Mouse (Mus musculus) liver, postnatal 0 days (tissue): Measurements from ENCODE around the gene Sirt4. TPM values are rescaled to one million over a fixed set of nuclear protein-coding genes. Genes with fewer than 3 reads are reported as not detected.

Experiments used
- ATAC-seq: fragments of 200-750 bp; cut with Nextera tagmentation; 2 replicates; pipeline ENCODE4 v1.8.0; 2017; ENCODE audit warnings: mild to moderate bottlenecking, moderate library complexity
- DNase-seq: peaks from one replicate; pipeline ENCODE4 v3.0.0-alpha.2; 2016
- H3K27ac ChIP-seq: fragments of 300-500 bp; sonication (generic); 2 replicates; pipeline ENCODE4 v1.5.1; 2014; ENCODE audit warnings: antibody characterized with exemption, moderate library complexity, mild to moderate bottlenecking, low read depth
- H3K27me3 ChIP-seq: fragments of 300-500 bp; sonication (generic); 2 replicates; pipeline ENCODE4 v1.6.1; 2014; ENCODE audit warnings: low read length, control low read depth, mixed read lengths; ENCODE audit not compliant: insufficient read depth
- H3K36me3 ChIP-seq: fragments of 300-500 bp; sonication (generic); replicated peaks from 2 replicates; pipeline ENCODE4 v1.6.1; 2014; ENCODE audit warnings: mild to moderate bottlenecking, control low read depth, low read length, moderate library complexity, mixed read lengths; ENCODE audit not compliant: insufficient read depth
- H3K4me1 ChIP-seq: fragments of 300-500 bp; sonication (generic); 2 replicates; pipeline ENCODE4 v1.6.1; 2014; ENCODE audit warnings: antibody characterized with exemption, mild to moderate bottlenecking, control low read depth; ENCODE audit not compliant: insufficient read depth
- H3K4me2 ChIP-seq: fragments of 300-500 bp; sonication (generic); 2 replicates; pipeline ENCODE4 v1.6.1; 2014; ENCODE audit warnings: low read depth, mild to moderate bottlenecking, low read length, moderate library complexity, mixed read lengths
- H3K4me3 ChIP-seq: fragments of 300-500 bp; sonication (generic); 2 replicates; pipeline ENCODE4 v1.5.1; 2014; ENCODE audit warnings: low read depth, low read length
- H3K9ac ChIP-seq: fragments of 300-500 bp; sonication (generic); replicated peaks from 2 replicates; pipeline ENCODE4 v1.6.1; 2014; ENCODE audit warnings: mild to moderate bottlenecking, moderate library complexity
- H3K9me3 ChIP-seq: fragments of 300-500 bp; sonication (generic); 2 replicates; pipeline ENCODE4 v1.6.1; 2016; ENCODE audit warnings: mild to moderate bottlenecking, control low read depth, low read length, mixed read lengths
- CTCF ChIP-seq: sonication (generic); IDR thresholded peaks from 2 replicates; pipeline ENCODE4 v1.5.1; 2016; ENCODE audit warnings: antibody characterized with exemption, low read depth
- EP300 ChIP-seq: IDR thresholded peaks from 2 replicates; pipeline ENCODE4 v1.6.1; 2016; ENCODE audit warnings: antibody characterized with exemption, low read depth, mild to moderate bottlenecking
- WGBS: fragments of 180-500 bp; shearing (Covaris S2); extraction: QIAGEN DNeasy Blood & Tissue Kit; methylation state at CpG from one replicate; pipeline ENCODE4 v1.1.7; 2014; ENCODE audit not compliant: insufficient replicate concordance; 5-methylcytosine and 5-hydroxymethylcytosine counted together
- polyA plus RNA-seq: library from polyadenylated mRNA; unstranded; fragments of >200 nt; fragmentation: Nextera tagmentation; extraction: Ambion mirVana; gene quantifications from 2 replicates; pipeline ENCODE4 v1.2.1, GENCODE M21; 2015

Gene Sirt4
- polyA plus RNA-seq, 1 experiment from 2014 or later, result 3.9 TPM

DNA sequence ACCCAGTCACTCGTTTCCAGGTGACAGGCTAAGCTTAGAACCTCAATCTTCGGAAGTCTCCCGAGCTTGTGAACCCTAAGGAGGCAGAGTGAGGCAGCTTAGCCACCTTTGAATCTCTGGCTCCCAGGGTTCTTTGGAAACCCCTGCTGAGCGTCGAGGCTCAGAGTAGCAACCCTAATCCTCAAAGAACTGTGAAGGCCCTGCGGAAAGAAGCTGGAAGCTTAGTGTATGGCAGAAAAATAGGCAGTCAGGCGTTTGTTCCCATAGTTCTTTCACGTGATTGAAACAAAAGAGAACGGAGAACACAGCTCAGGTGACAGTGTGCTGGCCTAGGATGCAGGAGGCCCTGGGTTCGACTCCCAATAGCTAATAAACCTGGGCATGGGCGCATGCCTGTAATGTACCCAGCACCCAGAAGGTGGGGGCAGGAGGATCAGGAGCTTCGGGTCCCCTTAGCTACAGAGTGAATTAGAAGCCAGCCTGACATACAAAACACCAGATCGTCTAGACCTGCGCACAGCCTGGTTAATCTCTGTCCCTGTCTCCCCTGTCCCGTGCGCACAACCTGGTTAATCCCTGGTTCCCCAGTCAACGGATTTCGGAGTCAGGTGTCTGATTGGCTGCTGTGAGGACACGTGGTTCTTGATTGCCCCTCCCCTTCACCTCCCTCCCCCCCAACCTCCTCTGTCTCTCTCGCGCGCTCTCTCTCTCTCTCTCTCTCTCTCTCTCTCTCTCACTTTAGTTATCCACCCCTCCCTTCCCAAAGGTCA is 9.0 kb downstream of the Sirt4 start:
- 20% methylated on average over 22 of the region's 22 CpGs for WGBS
- Histone ChIP-seq H3K4me2 (peak overlapping the region; percentile 66), H3K27me3 (0 out of 2 replicates have a peak, but pooled peaks cover 3% of the 10 kb centered on the region), H3K9ac (peak overlapping the region; percentile 27; the same call in 1 of the 2 replicates), H3K4me3 (peak overlapping the region; percentile 29), H3K9me3 (no peaks in the 10 kb centered on the region), H3K27ac (no peak overlapping the region), H3K4me1 (peaks cover 11% of the 10 kb centered on the region), H3K36me3 (no peaks in the 10 kb centered on the region; the same call in 1 of the 2 replicates)
- ATAC-seq, result peak; percentile 75
- DNase-seq, result peak; percentile 55
- TF ChIP-seq CTCF, result no peak

- Histone ChIP-seq H3K4me2 (peak overlapping the region; percentile 23; the same call in 1 of the 2 replicates), H3K27me3 (0 out of 2 replicates have a peak, but pooled peaks cover 4% of the 10 kb centered on the region), H3K27ac (no peak overlapping the region), H3K36me3 (no peaks in the 10 kb centered on the region; the same call in 1 of the 2 replicates), H3K4me1 (peaks cover 11% of the 10 kb centered on the region), H3K9me3 (no peaks in the 10 kb centered on the region), H3K9ac (no peak overlapping the region), H3K4me3 (0 out of 2 replicates have a peak overlapping the region, but pooled peaks have one; percentile 5)
- ATAC-seq, result no peak
- DNase-seq, result no peak
- no peak for TF ChIP-seq CTCF
- TF ChIP-seq EP300, result no peak
- 57% methylated on average over 22 of the region's 22 CpGs for WGBS
These were observed 10.2 kb downstream of the Sirt4 start for GRCm38 (mm10) chr5:115474174-115474828.

- H3K4me1 ChIP-seq, result peaks cover 11% of the 10 kb centered on the region
- no peak overlapping the region for H3K27ac ChIP-seq
- H3K9ac ChIP-seq, result no peak overlapping the region
- H3K36me3 ChIP-seq, result no peaks in the 10 kb centered on the region; the same call in 1 of the 2 replicates
- TF ChIP-seq EP300, result no peak
- TF ChIP-seq CTCF, result peak; percentile 41; the same call in 1 of the 2 replicates
- 59% methylated on average over 10 of the region's 10 CpGs for WGBS
- no peak overlapping the region for H3K4me2 ChIP-seq
- 0 out of 2 replicates have a peak, but pooled peaks cover 4% of the 10 kb centered on the region for H3K27me3 ChIP-seq
- ATAC-seq (no peak), DNase-seq (no peak)
- H3K4me3 ChIP-seq, result no peak overlapping the region
- no peaks in the 10 kb centered on the region for H3K9me3 ChIP-seq
These were observed 11.3 kb downstream of the Sirt4 start for GRCm38 (mm10) chr5:115473191-115473590.

GRCm38 (mm10) chr5:115470766-115471531 is 13.6 kb downstream of the Sirt4 start:
- ATAC-seq (no peak), DNase-seq (peak; percentile 58)
- peaks cover 12% of the 10 kb centered on the region for H3K4me1 ChIP-seq
- WGBS, result 32% methylated on average over 20 of the region's 20 CpGs
- no peak overlapping the region for H3K27ac ChIP-seq
- peak; percentile 82 for TF ChIP-seq CTCF
- no peak for TF ChIP-seq EP300
- no peaks in the 10 kb centered on the region for H3K36me3 ChIP-seq
- H3K9me3 ChIP-seq, result no peaks in the 10 kb centered on the region
- 0 out of 2 replicates have a peak, but pooled peaks cover 4% of the 10 kb centered on the region for H3K27me3 ChIP-seq
- H3K9ac ChIP-seq, result no peak overlapping the region
- peak overlapping the region; percentile 42 for H3K4me2 ChIP-seq
- H3K4me3 ChIP-seq, result no peak overlapping the region

DNA sequence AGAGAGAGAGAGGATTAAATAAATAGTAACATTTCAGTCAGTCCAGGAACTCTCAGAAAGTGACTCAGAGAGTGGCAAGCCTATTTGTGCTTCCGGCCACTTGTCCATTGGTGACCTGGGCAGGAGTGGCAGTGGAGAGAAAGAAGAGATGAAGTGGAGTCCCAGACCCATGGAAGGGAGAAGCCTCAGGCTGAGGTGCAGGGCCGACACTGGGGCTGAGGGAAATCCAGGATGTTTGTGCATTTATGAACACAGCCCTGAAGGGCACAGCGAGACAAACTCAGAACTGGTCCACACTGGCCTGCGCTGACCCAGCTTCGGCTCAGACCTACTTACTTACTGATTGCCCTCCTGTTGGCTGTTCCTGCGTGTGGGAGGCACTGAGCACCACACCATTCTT is 14.7 kb downstream of the Sirt4 start:
- H3K4me1 ChIP-seq, result peaks cover 6% of the 10 kb centered on the region; the same call in 1 of the 2 replicates
- no peak for TF ChIP-seq EP300
- no peak for ATAC-seq
- no peak overlapping the region for H3K4me2 ChIP-seq
- H3K4me3 ChIP-seq, result no peak overlapping the region
- no peak overlapping the region for H3K27ac ChIP-seq
- H3K36me3 ChIP-seq, result no peaks in the 10 kb centered on the region
- H3K9me3 ChIP-seq, result no peaks in the 10 kb centered on the region
- no peak for DNase-seq
- H3K27me3 ChIP-seq, result 0 out of 2 replicates have a peak, but pooled peaks cover 4% of the 10 kb centered on the region
- WGBS, result 65% methylated on average over 6 of the region's 6 CpGs
- H3K9ac ChIP-seq, result no peak overlapping the region
